Mouse (Mus musculus) lung, postnatal 0 days (tissue): ENCODE measurements around the gene Tmem51. TPM values are rescaled to one million over a fixed set of nuclear protein-coding genes. Genes with fewer than 3 reads are reported as not detected.

Experiments used
- ATAC-seq: fragments of 200-750 bp; cut with Nextera tagmentation; 2 replicates; pipeline ENCODE4 v1.8.0; 2017; ENCODE audit warnings: moderate library complexity
- DNase-seq: peaks from one replicate; pipeline ENCODE4 v3.0.0-alpha.2; 2016; ENCODE audit warnings: low spot score
- H3K27ac ChIP-seq: fragments of 300-500 bp; sonication (generic); 2 replicates; pipeline ENCODE4 v1.5.1; 2014; ENCODE audit warnings: antibody characterized with exemption, mild to moderate bottlenecking, low read length, mixed read lengths
- H3K27me3 ChIP-seq: fragments of 300-500 bp; sonication (generic); replicated peaks from 2 replicates; pipeline ENCODE4 v1.6.1; 2014; ENCODE audit warnings: low read length, mixed read lengths; ENCODE audit not compliant: insufficient read depth
- H3K36me3 ChIP-seq: fragments of 300-500 bp; sonication (generic); 2 replicates; pipeline ENCODE4 v1.6.1; 2014; ENCODE audit warnings: low read length, mixed read lengths; ENCODE audit not compliant: insufficient read depth
- H3K4me1 ChIP-seq: fragments of 300-500 bp; sonication (generic); 2 replicates; pipeline ENCODE4 v1.6.1; 2014; ENCODE audit warnings: antibody characterized with exemption, low read depth, low read length, mixed read lengths; ENCODE audit not compliant: insufficient read depth
- H3K4me2 ChIP-seq: fragments of 300-500 bp; sonication (generic); replicated peaks from 2 replicates; pipeline ENCODE4 v1.6.1; 2014; ENCODE audit warnings: low read depth, mild to moderate bottlenecking, low read length, moderate library complexity, mixed read lengths
- H3K4me3 ChIP-seq: fragments of 300-500 bp; sonication (generic); 2 replicates; pipeline ENCODE4 v1.5.1; 2014; ENCODE audit warnings: low read depth, low read length
- H3K9ac ChIP-seq: fragments of 300-500 bp; sonication (generic); replicated peaks from 2 replicates; pipeline ENCODE4 v1.6.1; 2014; ENCODE audit warnings: low read depth, mild to moderate bottlenecking
- H3K9me3 ChIP-seq: fragments of 300-500 bp; sonication (generic); 2 replicates; pipeline ENCODE4 v1.6.1; 2016; ENCODE audit warnings: low read length, mixed read lengths
- CTCF ChIP-seq: IDR thresholded peaks from 2 replicates; pipeline ENCODE4 v1.5.1; 2016; ENCODE audit warnings: antibody characterized with exemption, mild to moderate bottlenecking
- EP300 ChIP-seq: IDR thresholded peaks from 2 replicates; pipeline ENCODE4 v1.6.1; 2016; ENCODE audit warnings: antibody characterized with exemption, mild to moderate bottlenecking, control low read depth
- WGBS: fragments of 180-500 bp; shearing (Covaris S2); extraction: QIAGEN DNeasy Blood & Tissue Kit; methylation state at CpG from one replicate; pipeline ENCODE4 v1.1.7; 2014; 5-methylcytosine and 5-hydroxymethylcytosine counted together
- polyA plus RNA-seq: library from polyadenylated mRNA; unstranded; fragments of >200 nt; fragmentation: Nextera tagmentation; extraction: Ambion mirVana; gene quantifications from 2 replicates; pipeline ENCODE4 v1.2.1, GENCODE M21; 2015

The Tmem51 gene
- polyA plus RNA-seq, 1 experiment from 2014 or later, result 18.9 TPM

DNA sequence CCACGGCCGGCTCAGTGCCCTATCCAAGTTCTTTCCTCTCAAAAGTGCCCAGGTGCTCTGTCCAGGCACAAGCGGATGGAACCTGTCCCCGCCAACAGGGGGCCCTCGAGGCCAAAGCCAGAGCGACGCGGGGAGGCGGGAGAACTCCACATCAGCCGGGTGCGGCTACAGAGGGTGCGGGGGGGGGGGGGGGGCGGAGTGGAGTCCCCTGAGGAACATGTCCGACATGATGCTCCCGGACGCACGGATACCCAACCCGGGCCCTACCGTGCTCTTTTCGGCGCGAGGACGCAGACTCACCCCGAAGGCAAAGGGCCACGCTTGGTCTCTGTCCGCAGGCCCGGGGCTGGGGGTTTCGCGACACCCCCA lies 358 bp downstream of the Tmem51 start:
- Histone ChIP-seq H3K4me3 (peak overlapping the region; percentile 69), H3K27ac (peak overlapping the region; percentile 74), H3K27me3 (no peaks in the 10 kb centered on the region), H3K4me2 (peak overlapping the region; percentile 95), H3K4me1 (peaks cover 12% of the 10 kb centered on the region; the same call in 1 of the 2 replicates), H3K36me3 (no peaks in the 10 kb centered on the region), H3K9me3 (no peaks in the 10 kb centered on the region), H3K9ac (peak overlapping the region; percentile 41)
- DNase-seq (peak; percentile 92), ATAC-seq (peak; percentile 83)
- TF ChIP-seq CTCF (peak; percentile 80), EP300 (no peak)
- WGBS, result 0% methylated on average over 26 of the region's 29 CpGs

DNA sequence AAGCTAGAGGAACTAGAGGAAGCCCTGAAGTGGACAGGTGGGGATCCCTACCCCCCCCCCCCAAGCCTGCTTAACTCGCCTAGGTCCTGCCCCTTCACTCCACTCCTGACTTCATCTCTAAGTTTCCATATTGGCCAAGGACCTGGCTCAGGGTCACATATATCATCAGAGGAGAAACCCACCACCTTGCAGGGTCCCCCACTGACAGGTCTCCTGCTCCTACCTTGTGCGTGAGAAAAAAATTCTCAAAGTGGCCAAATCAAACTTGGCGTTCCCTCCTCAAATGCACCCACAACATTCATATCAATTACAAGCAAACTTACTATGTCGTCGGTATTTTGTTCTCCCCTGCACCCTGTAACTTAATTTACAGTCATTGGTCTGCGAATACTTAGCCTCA lies 911 bp downstream of the Tmem51 start:
- ATAC-seq (no peak), DNase-seq (no peak)
- H3K4me1 ChIP-seq, result peaks cover 12% of the 10 kb centered on the region; the same call in 1 of the 2 replicates
- H3K4me2 ChIP-seq, result peak overlapping the region; percentile 95
- no peaks in the 10 kb centered on the region for H3K9me3 ChIP-seq
- 42% methylated on average over 6 of the region's 6 CpGs for WGBS
- H3K4me3 ChIP-seq, result peak overlapping the region; percentile 69; the same call in 1 of the 2 replicates
- no peak overlapping the region for H3K27ac ChIP-seq
- H3K36me3 ChIP-seq, result no peaks in the 10 kb centered on the region
- H3K9ac ChIP-seq, result no peak overlapping the region
- H3K27me3 ChIP-seq, result no peaks in the 10 kb centered on the region
- TF ChIP-seq EP300 (no peak), CTCF (no peak)

DNA sequence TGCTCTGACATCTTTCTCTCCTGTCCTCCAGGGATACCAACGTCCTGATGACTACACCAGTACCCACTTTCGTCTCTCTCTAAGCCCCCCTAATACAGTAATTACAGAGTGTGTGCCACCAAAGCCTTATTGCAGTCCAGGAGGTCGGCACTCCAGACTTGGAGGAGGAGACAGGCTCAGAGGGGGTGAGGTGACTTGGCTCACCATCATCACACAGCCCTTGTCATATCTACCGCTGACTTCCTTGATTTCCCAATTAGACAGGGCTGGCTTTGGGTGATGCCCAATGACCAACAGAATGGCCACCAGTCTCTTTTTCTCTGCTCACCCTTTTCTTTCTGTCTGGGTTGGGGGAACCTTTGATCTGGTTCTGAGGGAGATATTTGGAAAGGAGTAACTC lies 1.4 kb downstream of the Tmem51 start:
- no peak overlapping the region for H3K9ac ChIP-seq
- no peak overlapping the region for H3K4me2 ChIP-seq
- 65% methylated on average over 4 of the region's 4 CpGs for WGBS
- H3K36me3 ChIP-seq, result no peaks in the 10 kb centered on the region
- ATAC-seq (no peak), DNase-seq (no peak)
- H3K4me1 ChIP-seq, result peaks cover 12% of the 10 kb centered on the region; the same call in 1 of the 2 replicates
- no peaks in the 10 kb centered on the region for H3K27me3 ChIP-seq
- no peak overlapping the region for H3K27ac ChIP-seq
- TF ChIP-seq EP300, result no peak
- TF ChIP-seq CTCF, result no peak
- H3K9me3 ChIP-seq, result no peaks in the 10 kb centered on the region
- H3K4me3 ChIP-seq, result no peak overlapping the region

DNA sequence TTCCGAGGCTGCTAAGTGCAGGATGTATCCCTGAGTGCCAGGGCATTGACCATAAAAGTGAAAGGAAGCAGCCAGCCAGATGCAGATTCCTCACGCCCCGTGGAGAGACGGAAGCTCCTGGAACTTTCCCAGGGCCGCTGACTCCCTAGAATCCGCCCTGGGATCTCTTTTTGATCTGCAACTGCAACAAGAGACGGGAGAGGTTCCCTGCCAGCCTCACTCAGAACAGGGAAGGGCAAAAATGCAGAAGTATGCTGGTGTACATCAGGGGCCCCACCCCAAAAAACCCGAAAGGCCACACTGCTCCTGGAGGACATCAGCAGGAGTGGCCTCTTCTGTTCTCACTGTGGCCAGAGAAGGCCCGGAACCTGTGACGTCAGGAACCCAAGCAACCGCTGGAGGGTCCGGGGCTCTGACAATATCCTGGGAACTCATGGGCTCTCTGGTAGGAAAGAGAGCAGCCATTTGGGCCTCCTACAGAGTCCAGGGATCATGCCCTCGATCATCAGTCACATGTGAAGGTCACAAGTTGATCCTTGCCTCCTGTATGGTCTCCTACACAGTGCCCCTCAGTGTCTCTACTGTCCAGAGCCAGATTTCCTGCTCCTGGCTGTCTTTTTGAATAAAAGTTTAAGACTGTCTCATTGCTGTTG lies 2.3 kb downstream of the Tmem51 start:
- TF ChIP-seq EP300 (no peak), CTCF (peak; percentile 17; the same call in 1 of the 2 replicates)
- peaks cover 12% of the 10 kb centered on the region; the same call in 1 of the 2 replicates for H3K4me1 ChIP-seq
- ATAC-seq (0 out of 2 replicates have a peak, but pooled peaks have one; percentile 4), DNase-seq (peak; percentile 59)
- H3K4me3 ChIP-seq, result no peak overlapping the region
- no peak overlapping the region for H3K9ac ChIP-seq
- 23% methylated on average over 13 of the region's 13 CpGs for WGBS
- no peaks in the 10 kb centered on the region for H3K36me3 ChIP-seq
- no peaks in the 10 kb centered on the region for H3K9me3 ChIP-seq
- H3K27ac ChIP-seq, result peak overlapping the region; percentile 20; the same call in 1 of the 2 replicates
- H3K4me2 ChIP-seq, result peak overlapping the region; percentile 19; the same call in 1 of the 2 replicates
- H3K27me3 ChIP-seq, result no peaks in the 10 kb centered on the region

DNA sequence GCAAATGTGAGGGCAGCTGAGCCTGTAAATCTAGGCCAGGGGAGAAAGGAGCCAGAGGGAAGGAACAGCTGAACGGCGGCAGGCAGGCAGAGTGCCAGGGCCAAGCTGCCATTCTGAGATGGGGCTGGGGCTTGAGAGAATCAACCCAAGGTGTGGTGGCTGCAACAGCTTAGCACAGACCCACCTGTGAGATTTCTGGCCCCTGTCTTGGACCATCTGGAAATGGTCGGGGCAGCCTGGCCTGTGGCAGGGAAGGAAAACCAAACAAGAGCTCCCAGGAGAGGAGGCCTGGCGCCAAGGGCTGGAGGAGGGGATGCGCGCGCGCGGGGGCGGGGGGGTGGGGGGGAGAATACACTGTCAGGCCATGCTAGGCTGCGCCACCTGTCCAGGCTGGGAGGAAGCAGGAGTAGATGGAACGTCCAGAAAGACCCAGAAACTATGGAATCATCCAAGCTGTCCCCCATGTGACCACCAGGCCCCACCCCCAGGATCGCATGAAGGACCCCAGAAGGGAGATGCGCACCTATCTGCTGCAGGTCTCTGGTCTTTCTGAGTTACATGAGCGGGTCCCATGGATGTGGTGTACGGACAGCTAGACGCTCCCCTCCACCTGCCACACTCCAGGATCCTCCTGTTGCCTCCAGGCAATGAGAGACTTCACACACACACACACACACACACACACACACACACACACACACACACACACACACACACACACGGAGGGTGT lies 3.0 kb downstream of the Tmem51 start:
- no peaks in the 10 kb centered on the region for H3K36me3 ChIP-seq
- DNase-seq, result no peak
- no peaks in the 10 kb centered on the region for H3K9me3 ChIP-seq
- H3K9ac ChIP-seq, result no peak overlapping the region
- peaks cover 12% of the 10 kb centered on the region; the same call in 1 of the 2 replicates for H3K4me1 ChIP-seq
- peak overlapping the region; percentile 20; the same call in 1 of the 2 replicates for H3K27ac ChIP-seq
- WGBS, result 46% methylated on average over 10 of the region's 18 CpGs
- H3K27me3 ChIP-seq, result no peaks in the 10 kb centered on the region
- peak overlapping the region; percentile 19; the same call in 1 of the 2 replicates for H3K4me2 ChIP-seq
- no peak for TF ChIP-seq CTCF
- TF ChIP-seq EP300, result no peak
- no peak for ATAC-seq
- no peak overlapping the region for H3K4me3 ChIP-seq

DNA sequence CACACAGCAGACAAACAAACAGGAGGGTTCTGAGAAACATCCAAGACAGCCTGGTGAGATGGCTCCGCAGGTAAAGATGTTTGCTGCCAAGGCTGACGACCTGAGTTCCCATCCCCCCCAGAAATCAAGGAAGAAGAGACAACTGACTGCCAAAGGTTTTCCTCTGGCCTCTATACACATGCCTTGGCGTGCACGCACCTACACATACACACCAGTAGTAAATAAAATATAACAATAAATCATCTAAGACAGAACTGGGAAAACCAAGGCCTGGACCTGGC lies 3.7 kb downstream of the Tmem51 start:
- H3K4me2 ChIP-seq, result no peak overlapping the region

More for the DNA sequence above, 3.7 kb downstream of the Tmem51 start:
- Histone ChIP-seq H3K36me3 (no peaks in the 10 kb centered on the region), H3K4me1 (peaks cover 12% of the 10 kb centered on the region; the same call in 1 of the 2 replicates), H3K27me3 (no peaks in the 10 kb centered on the region), H3K9ac (no peak overlapping the region), H3K27ac (no peak overlapping the region), H3K4me3 (no peak overlapping the region), H3K9me3 (no peaks in the 10 kb centered on the region)
- no peak for DNase-seq
- WGBS, result 80% methylated on average over 4 of the region's 4 CpGs
- no peak for ATAC-seq
- no peak for TF ChIP-seq EP300
- no peak for TF ChIP-seq CTCF
